Mouse (Mus musculus) G1E (cell line): ENCODE data around the gene Ccnd3. TPM values are rescaled to one million over a fixed set of nuclear protein-coding genes. Genes with fewer than 3 reads are reported as not detected.

ENCODE experiments used
- ATAC-seq: 2 replicates; pipeline ENCODE4 v1.8.0; 2016; ENCODE audit warnings: mild to moderate bottlenecking; ENCODE audit not compliant: insufficient number of reproducible peaks, poor library complexity, low FRiP score, severe bottlenecking; ENCODE audit errors: extremely low read depth
- DNase-seq: peaks from one replicate; pipeline ENCODE4 v3.0.0; 2012; ENCODE audit warnings: low spot score
- H3K27me3 ChIP-seq: 2 replicates; pipeline ENCODE4 v1.6.1; 2012; ENCODE audit warnings: mild to moderate bottlenecking, low read length, inconsistent platforms; ENCODE audit not compliant: insufficient read depth
- H3K36me3 ChIP-seq: replicated peaks from 2 replicates; pipeline ENCODE3; 2012; ENCODE audit warnings: mild to moderate bottlenecking, inconsistent platforms
- H3K4me1 ChIP-seq: 2 replicates; pipeline ENCODE4 v1.6.1; 2012; ENCODE audit warnings: low read depth, low read length, inconsistent platforms, mixed read lengths; ENCODE audit not compliant: insufficient read depth
- H3K4me3 ChIP-seq: 2 replicates; pipeline ENCODE4 v1.5.1; 2012; ENCODE audit warnings: low read depth, mild to moderate bottlenecking, inconsistent platforms, low read length, moderate library complexity, mixed read lengths
- H3K9me3 ChIP-seq: replicated peaks from 2 replicates; pipeline ENCODE4 v1.6.1; 2012; ENCODE audit warnings: inconsistent platforms
- CTCF ChIP-seq: IDR thresholded peaks from 2 replicates; pipeline ENCODE4 v1.5.1; 2012; ENCODE audit warnings: low read depth, low read length, inconsistent platforms, mixed read lengths
- GATA1 ChIP-seq: IDR thresholded peaks from 2 replicates; pipeline ENCODE4 v1.6.1; 2012; ENCODE audit warnings: borderline replicate concordance, low read length, inconsistent platforms, mixed read lengths
- GATA2 ChIP-seq: IDR thresholded peaks from 2 replicates; pipeline ENCODE4 v1.6.1; 2012; ENCODE audit warnings: low read depth, low read length, inconsistent platforms, borderline replicate concordance
- POLR2AphosphoS5 ChIP-seq: IDR thresholded peaks from 2 replicates; pipeline ENCODE4 v1.6.1; 2012; ENCODE audit warnings: low read depth, low read length, inconsistent platforms; ENCODE audit not compliant: insufficient replicate concordance
- TAL1 ChIP-seq: conservative IDR thresholded peaks from 2 replicates; pipeline ENCODE4 v1.6.1; 2012; ENCODE audit warnings: low read depth, low read length, inconsistent platforms, mixed read lengths
- polyA plus RNA-seq: library from polyadenylated mRNA; stranded (reverse); fragments of >175 nt; gene quantifications from 2 replicates; pipeline ENCODE4 v1.2.3, GENCODE M21; 2012
- total RNA-seq, 2 experiments: library from RNA; stranded (forward) in 1 of 2; stranded (reverse) in 1 of 2; fragments of 200-1000 nt in 1 of 2; fragments of >200 nt in 1 of 2; fragmentation: Nextera tagmentation in 1 of 2; gene quantifications; 2 replicates each; pipeline ENCODE4 v1.2.3; 2014 to 2017

Gene Ccnd3
- total and polyA plus RNA-seq, 3 experiments, result 134 to 426 (median 229) TPM

- no peak for TF ChIP-seq CTCF
- TF ChIP-seq POLR2AphosphoS5, result no peak
- no peak for TF ChIP-seq GATA1
- TF ChIP-seq TAL1, result no peak
- TF ChIP-seq GATA2, result no peak
- H3K9me3 ChIP-seq, result no peaks in the 10 kb centered on the region
- H3K27me3 ChIP-seq, result no peaks in the 10 kb centered on the region
- DNase-seq (no peak), ATAC-seq (no peak)
- H3K4me1 ChIP-seq, result peaks cover 55% of the 10 kb centered on the region
- peaks cover 36% of the 10 kb centered on the region for H3K36me3 ChIP-seq
- no peak overlapping the region for H3K4me3 ChIP-seq
Observed at GRCm38 (mm10) chr17:47571621-47572020, 66.8 kb downstream of the Ccnd3 start.

GRCm38 (mm10) chr17:47572436-47572835 lies 67.6 kb downstream of the Ccnd3 start:
- no peak overlapping the region for H3K4me3 ChIP-seq
- peaks cover 46% of the 10 kb centered on the region for H3K4me1 ChIP-seq
- ATAC-seq (no peak), DNase-seq (no peak)
- H3K27me3 ChIP-seq, result no peaks in the 10 kb centered on the region
- H3K36me3 ChIP-seq, result peaks cover 35% of the 10 kb centered on the region
- TF ChIP-seq GATA1, result no peak
- no peak for TF ChIP-seq TAL1
- no peak for TF ChIP-seq CTCF
- TF ChIP-seq GATA2, result no peak
- TF ChIP-seq POLR2AphosphoS5, result no peak
- H3K9me3 ChIP-seq, result no peaks in the 10 kb centered on the region

GRCm38 (mm10) chr17:47574028-47574427 lies 69.2 kb downstream of the Ccnd3 start:
- Histone ChIP-seq H3K9me3 (no peaks in the 10 kb centered on the region), H3K36me3 (peaks cover 34% of the 10 kb centered on the region), H3K27me3 (no peaks in the 10 kb centered on the region), H3K4me3 (no peak overlapping the region), H3K4me1 (peaks cover 47% of the 10 kb centered on the region)
- DNase-seq (no peak), ATAC-seq (no peak)
- TF ChIP-seq POLR2AphosphoS5 (no peak), TAL1 (no peak), CTCF (no peak), GATA2 (no peak), GATA1 (no peak)

DNA sequence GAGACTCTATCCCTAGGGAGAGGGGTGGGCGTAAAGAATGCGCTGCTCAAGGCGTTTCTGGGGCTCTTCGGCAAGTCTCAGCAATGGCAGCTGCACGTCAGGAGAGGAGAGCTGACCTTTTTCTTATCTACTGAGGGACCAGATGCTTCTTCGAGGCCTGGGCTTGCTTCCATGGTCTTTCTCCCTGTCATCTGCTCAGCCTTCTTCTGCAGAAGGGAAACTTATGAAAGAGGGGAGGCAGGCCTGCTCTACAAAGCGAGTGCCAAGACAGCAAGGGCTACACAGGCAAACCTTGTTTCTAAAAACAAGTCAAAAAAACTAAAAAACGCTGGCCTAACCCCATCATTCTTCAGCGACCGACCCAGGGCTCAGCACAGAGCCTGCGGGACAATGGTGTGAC lies 70.0 kb downstream of the Ccnd3 start:
- Histone ChIP-seq H3K9me3 (no peaks in the 10 kb centered on the region), H3K4me3 (no peak overlapping the region), H3K36me3 (peaks cover 34% of the 10 kb centered on the region), H3K27me3 (no peaks in the 10 kb centered on the region), H3K4me1 (peaks cover 43% of the 10 kb centered on the region)
- no peak for ATAC-seq
- TF ChIP-seq TAL1 (no peak), GATA2 (no peak), CTCF (no peak), GATA1 (no peak), POLR2AphosphoS5 (no peak)
- DNase-seq, result no peak

DNA sequence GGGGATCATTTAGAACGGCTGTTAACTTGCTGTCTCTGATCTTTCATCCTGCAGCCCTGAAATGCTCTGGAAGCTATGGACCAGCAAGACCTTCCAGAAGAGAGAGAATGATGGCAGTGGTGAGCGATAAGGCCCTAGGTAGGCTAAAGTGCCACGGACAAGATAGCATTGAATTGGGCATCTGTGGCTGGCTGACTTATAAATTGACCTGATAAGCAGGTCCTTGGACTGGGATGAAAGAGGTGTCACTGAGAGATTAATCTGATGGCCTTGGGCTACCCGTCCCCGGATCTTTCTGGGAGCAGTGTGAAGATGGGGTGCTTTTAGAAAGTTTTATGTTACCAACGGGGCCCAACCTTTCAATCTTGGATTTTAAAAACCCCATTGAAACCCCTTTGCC lies 73.8 kb downstream of the Ccnd3 start:
- TF ChIP-seq GATA1 (no peak), TAL1 (peak; percentile 67)
- H3K4me1 ChIP-seq, result peaks cover 31% of the 10 kb centered on the region
- no peak overlapping the region for H3K4me3 ChIP-seq
- H3K36me3 ChIP-seq, result peaks cover 24% of the 10 kb centered on the region
- peak; percentile 63 for ATAC-seq
- no peaks in the 10 kb centered on the region for H3K27me3 ChIP-seq
- no peak for DNase-seq
- no peaks in the 10 kb centered on the region for H3K9me3 ChIP-seq

DNA sequence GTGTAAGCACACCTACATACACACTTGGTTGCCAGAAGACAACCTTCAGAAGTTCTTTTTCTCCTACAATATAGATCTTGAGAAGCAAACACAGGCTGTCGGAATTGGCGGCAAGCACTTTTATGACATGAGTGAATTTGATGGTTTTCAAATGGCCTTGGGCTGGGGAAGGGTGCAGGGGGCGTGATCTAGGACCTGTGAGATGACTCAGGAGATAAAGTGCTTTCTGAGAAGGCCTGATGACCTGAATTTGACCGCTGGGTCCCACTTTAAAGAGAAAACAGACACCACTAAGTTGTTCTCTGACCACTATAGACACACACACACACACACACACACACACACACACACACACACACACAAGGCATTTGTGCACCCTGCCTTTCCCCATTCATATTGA lies 76.1 kb downstream of the Ccnd3 start:
- no peaks in the 10 kb centered on the region for H3K27me3 ChIP-seq
- DNase-seq, result no peak
- H3K9me3 ChIP-seq, result no peaks in the 10 kb centered on the region
- no peak overlapping the region for H3K4me3 ChIP-seq
- peaks cover 36% of the 10 kb centered on the region for H3K4me1 ChIP-seq
- ATAC-seq, result no peak
- TF ChIP-seq POLR2AphosphoS5 (no peak), GATA2 (no peak), CTCF (no peak), GATA1 (no peak), TAL1 (no peak)
- H3K36me3 ChIP-seq, result peaks cover 21% of the 10 kb centered on the region

DNA sequence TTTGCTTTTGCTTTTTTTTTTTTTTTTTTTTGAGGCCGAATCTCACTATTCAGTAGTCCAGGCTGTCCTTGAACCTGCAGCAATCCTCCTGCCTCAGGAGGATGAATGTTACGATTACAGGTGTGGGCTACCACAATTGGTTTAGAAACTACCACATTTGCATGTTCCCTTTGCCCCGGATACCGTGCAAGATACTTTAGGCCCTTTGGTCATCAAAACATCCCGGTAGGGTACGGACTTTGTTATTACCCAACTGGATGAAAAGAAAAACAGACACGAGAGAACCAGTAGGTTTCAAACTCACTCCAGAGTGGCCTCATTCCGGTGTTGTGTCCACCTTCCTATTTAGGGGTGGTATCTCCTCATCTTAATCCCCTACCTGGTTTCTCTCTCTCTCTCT lies 83.7 kb downstream of the Ccnd3 start:
- Histone ChIP-seq H3K4me1 (peaks cover 49% of the 10 kb centered on the region), H3K9me3 (no peaks in the 10 kb centered on the region), H3K27me3 (no peaks in the 10 kb centered on the region), H3K4me3 (no peak overlapping the region), H3K36me3 (peaks cover 7% of the 10 kb centered on the region)
- no peak for TF ChIP-seq CTCF
- no peak for TF ChIP-seq POLR2AphosphoS5
- no peak for TF ChIP-seq GATA2
- TF ChIP-seq GATA1, result no peak
- TF ChIP-seq TAL1, result no peak
- no peak for ATAC-seq
- no peak for DNase-seq
